Mouse (Mus musculus): ENCODE measurements around the gene Gpr61. TPM values are rescaled to one million over a fixed set of nuclear protein-coding genes. Genes with fewer than 3 reads are reported as not detected.
A peak's percentile ranks its signal among the peaks of the same experiment; 100 is the strongest.

Gene Gpr61
- polyA plus RNA-seq, 1 experiment from 2014 or later, result not detected

DNA sequence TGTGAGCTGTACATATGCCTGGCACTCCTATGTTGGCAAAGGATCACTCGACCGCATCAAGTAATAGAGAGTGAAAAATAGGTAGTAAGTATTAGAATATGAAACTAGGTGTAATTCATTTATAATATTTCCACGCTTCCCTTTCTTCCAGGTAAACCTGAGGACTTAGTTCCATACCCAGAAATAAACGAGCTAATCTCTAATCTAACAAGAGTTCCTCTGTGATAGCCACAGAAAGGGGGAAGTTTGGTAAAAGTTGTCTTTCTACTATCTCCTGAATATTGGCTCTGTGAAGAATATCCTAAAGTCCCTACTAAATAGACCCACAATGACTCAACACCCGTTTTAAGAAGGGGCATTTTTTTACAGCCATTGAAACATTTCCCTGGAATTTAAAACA lies 8.0 kb downstream of the Gpr61 start:
- Histone ChIP-seq H3K27ac (replicated peaks) (peak overlapping the region; percentile 95), H3K4me2 (peak overlapping the region; percentile 70), H3K4me3 (peak overlapping the region; percentile 90), H3K9me3 (no peaks in the 10 kb centered on the region), H3K36me3 (peaks cover 6% of the 10 kb centered on the region), H3K4me1 (peaks cover 32% of the 10 kb centered on the region), H3K9ac (peak overlapping the region; percentile 94), H3K27me3 (replicated peaks) (no peaks in the 10 kb centered on the region)
- no peak for ATAC-seq (ENCODE audit: extremely low read depth, insufficient number of reproducible peaks, low FRiP score, low TSS enrichment)
- 49% methylated on average over 5 of the region's 5 CpGs for WGBS

DNA sequence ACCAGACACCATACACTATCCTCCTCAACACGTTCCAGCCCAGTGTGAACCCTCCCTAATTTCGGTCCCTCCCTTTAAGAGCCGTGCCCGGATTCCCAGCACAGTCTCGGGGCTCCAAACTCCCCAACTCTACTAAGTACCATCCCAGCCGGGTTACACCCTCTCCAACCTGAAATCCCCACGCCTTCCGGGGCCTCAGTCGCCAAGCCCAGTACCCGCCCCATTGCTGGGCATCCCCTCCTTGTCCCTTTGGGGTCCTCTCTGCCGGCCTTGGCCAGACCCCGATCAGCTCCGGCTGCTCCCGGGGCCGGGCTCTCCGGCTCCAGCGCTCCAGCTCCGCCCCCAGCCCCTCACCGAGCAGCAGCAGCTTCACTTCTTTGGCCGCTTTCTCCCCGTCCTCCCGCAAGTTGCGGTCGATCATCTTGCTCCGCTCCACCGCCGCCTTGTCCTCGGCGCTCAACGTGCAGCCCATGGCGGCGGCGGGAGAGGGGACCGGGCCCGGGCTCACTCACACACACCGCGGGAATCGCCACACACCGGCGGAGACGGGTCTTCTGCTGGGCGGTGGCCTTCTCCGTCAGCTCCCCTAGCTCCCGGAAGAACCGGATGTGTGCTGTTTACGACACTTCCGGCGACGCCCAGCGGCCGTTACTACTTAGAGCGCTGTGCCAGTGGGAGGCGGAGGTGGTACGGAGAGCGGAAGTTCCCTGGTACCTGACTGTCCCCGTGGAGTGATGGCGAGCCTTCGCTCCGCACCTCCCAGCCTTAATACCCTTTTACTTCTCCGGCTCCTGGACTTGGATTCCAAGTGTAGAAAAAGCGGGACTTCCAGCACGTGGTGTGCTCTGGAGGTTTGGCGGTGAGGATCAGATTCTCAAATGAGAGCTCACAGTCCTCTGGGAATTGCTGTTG lies 8.9 kb downstream of the Gpr61 start, which contains the start of gene Gnai3:
Gnai3 (minus strand) TSS at position 613 of the 912 bp plus-strand sequence.
- Histone ChIP-seq H3K27me3 (replicated peaks) (no peaks in the 10 kb centered on the region), H3K4me3 (peak within 1 kb of the TSS; percentile 90), H3K36me3 (peaks cover 8% of the 10 kb centered on the region), H3K27ac (replicated peaks) (peak within 1 kb of the TSS; percentile 95), H3K4me2 (peak within 1 kb of the TSS; percentile 70), H3K9me3 (no peaks in the 10 kb centered on the region), H3K4me1 (peaks cover 32% of the 10 kb centered on the region), H3K9ac (peak within 1 kb of the TSS; percentile 94)
- peak; percentile 89 for ATAC-seq (ENCODE audit: extremely low read depth, insufficient number of reproducible peaks, low FRiP score, low TSS enrichment)
- under 1% methylated on average over 63 of the region's 63 CpGs for WGBS

DNA sequence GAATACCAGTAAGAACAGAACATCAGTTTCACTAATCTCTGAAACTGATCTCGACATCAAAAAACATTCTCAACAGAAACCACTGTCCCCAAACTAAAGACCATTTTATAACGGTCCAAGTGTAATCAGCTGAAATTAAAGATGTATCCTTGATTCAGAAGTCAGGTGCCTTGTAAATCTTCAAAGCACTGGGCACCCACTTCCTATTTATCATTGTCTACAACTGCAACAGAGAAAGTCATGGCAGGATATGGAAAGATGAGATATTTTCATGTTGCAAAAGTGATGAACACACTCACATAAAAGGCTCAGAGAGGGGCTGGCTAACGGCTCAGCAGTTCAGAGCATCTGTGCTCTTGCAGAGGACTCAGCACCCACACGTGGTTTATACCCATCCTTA lies 13.9 kb downstream of the Gpr61 start:
- H3K9me3 ChIP-seq, result no peaks in the 10 kb centered on the region
- no peak overlapping the region for H3K27ac ChIP-seq (replicated peaks)
- H3K27me3 ChIP-seq (replicated peaks), result no peaks in the 10 kb centered on the region
- no peak overlapping the region for H3K4me2 ChIP-seq
- no peak overlapping the region for H3K4me3 ChIP-seq
- WGBS, result 81% methylated on average over 4 of the region's 4 CpGs
- ATAC-seq (ENCODE audit: extremely low read depth, insufficient number of reproducible peaks, low FRiP score, low TSS enrichment), result no peak
- H3K36me3 ChIP-seq, result peaks cover 29% of the 10 kb centered on the region
- peaks cover 23% of the 10 kb centered on the region for H3K4me1 ChIP-seq
- no peak overlapping the region for H3K9ac ChIP-seq

DNA sequence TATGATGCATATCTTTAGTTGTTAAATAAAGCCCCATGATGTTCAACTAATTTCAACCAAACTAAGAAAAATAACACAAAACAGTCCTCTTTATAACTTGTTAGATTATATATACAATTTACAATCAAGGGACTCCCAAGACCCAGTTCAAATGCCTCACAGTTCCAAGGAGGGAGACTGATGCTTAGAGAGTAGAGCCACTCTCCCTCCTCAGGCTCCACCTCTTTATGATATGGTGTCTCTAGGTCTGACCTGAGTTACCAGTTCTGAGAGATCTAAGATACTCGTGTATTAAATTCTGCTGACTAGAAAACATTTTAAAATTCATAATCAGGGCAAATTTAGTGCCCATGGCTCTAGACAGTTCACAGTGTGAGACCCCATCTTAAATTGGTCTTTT lies 15.6 kb downstream of the Gpr61 start:
- WGBS, result 74% methylated on average over 1 of the region's 1 CpGs
- Histone ChIP-seq H3K9ac (no peak overlapping the region), H3K27ac (replicated peaks) (no peak overlapping the region), H3K4me1 (peaks cover 22% of the 10 kb centered on the region), H3K4me3 (no peak overlapping the region), H3K27me3 (replicated peaks) (no peaks in the 10 kb centered on the region), H3K9me3 (no peaks in the 10 kb centered on the region), H3K4me2 (no peak overlapping the region), H3K36me3 (peaks cover 29% of the 10 kb centered on the region)
- no peak for ATAC-seq (ENCODE audit: extremely low read depth, insufficient number of reproducible peaks, low FRiP score, low TSS enrichment)

DNA sequence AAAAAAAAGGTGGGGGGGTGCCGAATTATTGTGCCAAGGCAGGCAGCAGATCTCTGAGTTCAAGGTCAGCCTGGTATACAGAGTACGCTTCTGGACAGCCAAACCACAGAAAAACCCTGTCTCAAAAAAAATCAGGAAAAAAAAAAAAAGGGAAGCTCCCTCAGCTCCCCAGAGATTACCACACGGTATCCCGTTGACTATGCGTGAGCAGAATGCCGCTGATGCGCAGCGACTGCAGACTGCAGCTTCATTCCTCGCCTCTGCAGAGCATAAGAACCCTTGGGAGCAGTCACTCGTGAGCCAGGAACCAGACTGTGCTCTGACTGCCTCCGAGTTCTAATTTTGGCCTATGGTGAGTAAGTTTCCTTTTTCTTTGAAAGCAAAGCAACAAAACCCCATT lies 20.0 kb downstream of the Gpr61 start:
- peaks cover 12% of the 10 kb centered on the region for H3K36me3 ChIP-seq
- H3K9me3 ChIP-seq, result no peaks in the 10 kb centered on the region
- peaks cover 55% of the 10 kb centered on the region for H3K4me1 ChIP-seq
- no peaks in the 10 kb centered on the region for H3K27me3 ChIP-seq (replicated peaks)
- H3K4me2 ChIP-seq, result no peak overlapping the region
- 65% methylated on average over 11 of the region's 11 CpGs for WGBS
- no peak overlapping the region for H3K4me3 ChIP-seq
- peak overlapping the region; percentile 34; the same call in 1 of the 2 replicates for H3K27ac ChIP-seq (replicated peaks)
- no peak overlapping the region for H3K9ac ChIP-seq
- no peak for ATAC-seq (ENCODE audit: extremely low read depth, insufficient number of reproducible peaks, low FRiP score, low TSS enrichment)

DNA sequence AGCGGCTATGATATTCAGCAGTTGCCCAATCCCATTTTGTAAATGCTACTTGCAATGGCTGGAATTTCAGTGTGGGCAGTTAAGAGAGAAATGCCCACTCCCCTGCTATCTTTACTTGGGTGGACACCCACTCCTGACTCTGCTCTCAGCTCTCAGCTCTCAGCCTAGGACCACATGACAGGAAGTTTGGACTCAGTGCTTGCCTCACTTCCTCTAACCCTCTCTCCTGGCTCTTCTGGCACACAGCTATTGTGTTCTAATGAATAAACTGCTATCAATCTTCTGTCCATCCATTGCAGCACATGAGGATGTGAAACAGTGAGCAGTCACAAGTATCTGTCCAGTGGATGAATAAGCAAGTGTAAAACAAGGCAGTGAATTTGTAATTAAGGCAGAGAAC lies 22.2 kb downstream of the Gpr61 start:
- Histone ChIP-seq H3K27ac (replicated peaks) (peak overlapping the region; percentile 71), H3K27me3 (replicated peaks) (no peaks in the 10 kb centered on the region), H3K36me3 (peaks cover 9% of the 10 kb centered on the region), H3K4me1 (peaks cover 69% of the 10 kb centered on the region), H3K4me2 (no peak overlapping the region), H3K9ac (0 out of 2 replicates have a peak overlapping the region, but pooled peaks have one; percentile 52), H3K9me3 (no peaks in the 10 kb centered on the region), H3K4me3 (no peak overlapping the region)
- 78% methylated on average over 1 of the region's 1 CpGs for WGBS
- ATAC-seq (ENCODE audit: extremely low read depth, insufficient number of reproducible peaks, low FRiP score, low TSS enrichment), result no peak

DNA sequence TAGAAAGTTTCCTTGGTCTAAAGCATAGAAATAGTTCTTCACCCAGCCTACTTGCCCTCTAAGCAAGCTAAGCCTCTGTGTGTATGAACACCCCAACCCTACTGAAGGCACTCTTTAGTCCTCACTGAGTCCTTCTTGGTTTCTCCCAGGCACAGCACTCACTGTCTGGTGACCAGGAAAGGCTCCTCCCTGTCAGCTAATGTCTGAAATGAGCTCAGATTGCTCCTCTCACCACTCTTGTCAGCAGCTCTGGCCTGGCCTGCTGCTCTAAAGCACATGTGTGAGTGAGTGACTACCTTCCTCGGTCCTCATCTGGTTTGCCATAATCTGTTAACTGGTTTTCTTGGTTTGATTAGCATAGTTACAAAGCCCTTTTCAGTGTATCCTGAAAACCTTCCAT lies 22.9 kb downstream of the Gpr61 start:
- no peak for ATAC-seq (ENCODE audit: extremely low read depth, insufficient number of reproducible peaks, low FRiP score, low TSS enrichment)
- H3K27ac ChIP-seq (replicated peaks), result peak overlapping the region; percentile 71

DNA sequence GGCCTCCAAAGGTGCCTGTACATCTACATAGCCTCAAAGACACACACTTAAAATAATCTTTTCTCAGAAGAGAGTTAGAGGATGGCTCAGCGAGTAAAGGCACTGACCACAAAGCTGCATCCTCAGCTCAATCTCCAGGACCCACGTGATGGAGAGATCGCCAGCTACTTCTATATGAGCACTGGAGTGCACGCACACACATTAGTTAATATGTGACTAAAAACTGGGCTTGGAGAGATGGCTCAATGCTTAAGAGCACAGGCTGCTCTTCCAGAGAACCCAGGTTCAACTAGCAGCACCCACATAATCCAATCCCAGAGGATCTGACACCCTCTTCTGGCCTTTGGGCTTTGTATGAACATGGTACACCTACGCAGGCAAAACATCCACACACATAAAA lies 23.5 kb downstream of the Gpr61 start:
- no peak for ATAC-seq (ENCODE audit: extremely low read depth, insufficient number of reproducible peaks, low FRiP score, low TSS enrichment)
- H3K4me1 ChIP-seq, result peaks cover 68% of the 10 kb centered on the region
- no peaks in the 10 kb centered on the region for H3K27me3 ChIP-seq (replicated peaks)
- H3K27ac ChIP-seq (replicated peaks), result peak overlapping the region; percentile 71; the same call in 1 of the 2 replicates
- H3K9me3 ChIP-seq, result no peaks in the 10 kb centered on the region
- H3K9ac ChIP-seq, result 0 out of 2 replicates have a peak overlapping the region, but pooled peaks have one; percentile 52
- H3K4me3 ChIP-seq, result no peak overlapping the region
- H3K36me3 ChIP-seq, result no peaks in the 10 kb centered on the region
- H3K4me2 ChIP-seq, result no peak overlapping the region
- 86% methylated on average over 5 of the region's 5 CpGs for WGBS

More for the DNA sequence above, 22.9 kb downstream of the Gpr61 start:
- Histone ChIP-seq H3K27me3 (replicated peaks) (no peaks in the 10 kb centered on the region), H3K4me3 (no peak overlapping the region), H3K36me3 (peaks cover 2% of the 10 kb centered on the region), H3K4me1 (peaks cover 69% of the 10 kb centered on the region), H3K9ac (peak overlapping the region; percentile 52; the same call in 1 of the 2 replicates), H3K4me2 (no peak overlapping the region), H3K9me3 (no peaks in the 10 kb centered on the region)
- 26% methylated on average over 1 of the region's 1 CpGs for WGBS

DNA sequence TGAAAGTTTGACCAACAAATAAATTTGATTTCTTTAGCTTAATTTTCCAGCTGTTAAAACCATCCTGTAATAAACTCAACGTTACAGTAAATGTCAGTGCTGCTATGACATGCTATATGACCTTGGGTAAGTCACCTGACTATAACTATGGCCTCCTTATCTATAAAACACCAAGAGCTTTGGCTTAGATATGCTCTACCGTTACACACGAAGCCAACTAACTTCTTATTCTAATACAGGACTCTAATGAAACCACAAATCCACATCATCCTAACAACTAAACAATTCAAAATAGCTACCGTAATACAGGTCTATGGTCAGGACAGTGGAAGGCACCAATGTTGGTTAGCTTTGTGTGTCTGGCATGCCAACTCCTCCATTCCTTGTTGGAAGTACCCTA lies 24.9 kb downstream of the Gpr61 start:
- 66% methylated on average over 4 of the region's 4 CpGs for WGBS
- Histone ChIP-seq H3K27ac (replicated peaks) (no peak overlapping the region), H3K4me2 (no peak overlapping the region), H3K36me3 (no peaks in the 10 kb centered on the region), H3K27me3 (replicated peaks) (no peaks in the 10 kb centered on the region), H3K4me1 (peaks cover 59% of the 10 kb centered on the region), H3K9me3 (no peaks in the 10 kb centered on the region), H3K4me3 (no peak overlapping the region), H3K9ac (no peak overlapping the region)
- ATAC-seq (ENCODE audit: extremely low read depth, insufficient number of reproducible peaks, low FRiP score, low TSS enrichment), result no peak

DNA sequence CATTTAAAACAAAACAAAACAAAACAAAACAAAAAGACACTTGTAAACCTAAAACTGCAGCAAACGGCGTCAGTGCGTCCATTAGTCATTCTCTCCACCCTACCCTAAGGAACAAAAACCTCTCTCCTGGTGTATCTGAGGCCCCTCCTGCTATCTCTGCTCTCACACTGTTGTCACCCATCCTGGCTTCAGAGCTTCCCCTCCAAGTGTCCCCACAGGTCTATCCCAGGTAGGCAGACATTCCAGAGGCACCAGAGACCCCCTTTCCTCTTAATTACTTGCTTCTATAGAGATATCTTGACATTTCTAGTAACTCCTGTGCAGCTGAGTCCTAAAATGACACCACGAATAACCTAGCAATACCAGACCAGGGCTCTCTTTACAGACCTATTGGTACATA lies 25.3 kb downstream of the Gpr61 start:
- no peak for ATAC-seq (ENCODE audit: extremely low read depth, insufficient number of reproducible peaks, low FRiP score, low TSS enrichment)
- no peak overlapping the region for H3K4me2 ChIP-seq
- no peaks in the 10 kb centered on the region for H3K27me3 ChIP-seq (replicated peaks)
- no peak overlapping the region for H3K9ac ChIP-seq
- peaks cover 56% of the 10 kb centered on the region for H3K4me1 ChIP-seq
- WGBS, result 66% methylated on average over 4 of the region's 4 CpGs
- no peak overlapping the region for H3K4me3 ChIP-seq
- no peak overlapping the region for H3K27ac ChIP-seq (replicated peaks)
- H3K9me3 ChIP-seq, result no peaks in the 10 kb centered on the region
- no peaks in the 10 kb centered on the region for H3K36me3 ChIP-seq

DNA sequence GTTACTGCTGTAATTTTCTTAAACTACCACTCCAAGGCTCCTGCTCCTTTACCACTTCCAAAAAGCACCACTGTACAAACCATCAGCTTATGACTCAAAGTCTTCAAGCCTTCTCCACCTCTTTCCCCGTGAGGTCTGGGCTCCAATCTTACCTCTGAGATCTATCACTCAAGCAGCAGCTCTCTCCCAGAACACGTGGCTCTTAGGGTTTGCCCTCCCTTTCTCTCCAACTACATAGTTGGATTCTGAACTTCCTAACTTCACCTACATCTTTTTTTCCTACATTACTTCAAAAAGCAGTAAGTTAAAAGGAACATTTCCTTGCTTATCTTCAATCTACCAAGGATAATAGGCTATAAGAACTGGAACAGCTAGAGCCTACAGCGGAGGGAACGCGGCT lies 26.2 kb downstream of the Gpr61 start:
- 71% methylated on average over 5 of the region's 5 CpGs for WGBS
- no peak overlapping the region; the same call in 1 of the 2 replicates for H3K9ac ChIP-seq
- no peak overlapping the region for H3K4me3 ChIP-seq
- no peak overlapping the region for H3K27ac ChIP-seq (replicated peaks)
- H3K36me3 ChIP-seq, result peaks cover 1% of the 10 kb centered on the region
- H3K4me1 ChIP-seq, result peaks cover 49% of the 10 kb centered on the region
- no peak overlapping the region for H3K4me2 ChIP-seq
- H3K9me3 ChIP-seq, result no peaks in the 10 kb centered on the region
- no peaks in the 10 kb centered on the region for H3K27me3 ChIP-seq (replicated peaks)
- ATAC-seq (ENCODE audit: extremely low read depth, insufficient number of reproducible peaks, low FRiP score, low TSS enrichment), result no peak

Data from heart, embryonic 13.5 days (tissue).